Mouse (Mus musculus) lung, adult 2 months (tissue): Measurements from ENCODE around the gene Dok5. TPM values are rescaled to one million over a fixed set of nuclear protein-coding genes. Genes with fewer than 3 reads are reported as not detected.

Experiments used
- DNase-seq: peaks from one replicate; pipeline ENCODE4 v3.0.0; 2022
- H3K4me1 ChIP-seq: fragments of 200-500 bp; 2 replicates; pipeline ENCODE4 v1.6.1; 2011; ENCODE audit warnings: low read length; ENCODE audit not compliant: control insufficient read depth, insufficient read depth
- H3K4me3 ChIP-seq: fragments of 200-500 bp; replicated peaks from 2 replicates; pipeline ENCODE3; 2011; ENCODE audit warnings: low read depth, mild to moderate bottlenecking, control low read depth, low read length; ENCODE audit errors: extremely low read depth
- CTCF ChIP-seq: fragments of 200-500 bp; IDR thresholded peaks from 2 replicates; pipeline ENCODE4 v1.5.1; 2011; ENCODE audit warnings: mild to moderate bottlenecking, low read length, control low read depth; ENCODE audit not compliant: insufficient read depth
- POLR2A ChIP-seq: fragments of 200-500 bp; IDR thresholded peaks from 2 replicates; pipeline ENCODE4 v1.6.1; 2011; ENCODE audit warnings: low read depth, mild to moderate bottlenecking, control low read depth, low read length, borderline replicate concordance; ENCODE audit errors: extremely low read depth
- WGBS: fragments of 180-500 bp; shearing (Covaris S2); methylation state at CpG from one replicate; pipeline ENCODE4 v1.1.7; 2018; 5-methylcytosine and 5-hydroxymethylcytosine counted together
- polyA plus RNA-seq: library from polyadenylated mRNA; depleted of rRNA; stranded (reverse); fragments of >200 nt; gene quantifications from 2 replicates; pipeline ENCODE4 v1.2.3, GENCODE M21; 2012

Gene Dok5
- polyA plus RNA-seq, 1 experiment, result 0.50 TPM

GRCm38 (mm10) chr2:170720386-170720785 is 11.2 kb upstream of the Dok5 start:
- TF ChIP-seq POLR2A (no peak), CTCF (no peak)
- no peak for DNase-seq
- Histone ChIP-seq H3K4me3 (no peak overlapping the region), H3K4me1 (no peaks in the 10 kb centered on the region)
- 48% methylated on average over 4 of the region's 4 CpGs for WGBS

DNA sequence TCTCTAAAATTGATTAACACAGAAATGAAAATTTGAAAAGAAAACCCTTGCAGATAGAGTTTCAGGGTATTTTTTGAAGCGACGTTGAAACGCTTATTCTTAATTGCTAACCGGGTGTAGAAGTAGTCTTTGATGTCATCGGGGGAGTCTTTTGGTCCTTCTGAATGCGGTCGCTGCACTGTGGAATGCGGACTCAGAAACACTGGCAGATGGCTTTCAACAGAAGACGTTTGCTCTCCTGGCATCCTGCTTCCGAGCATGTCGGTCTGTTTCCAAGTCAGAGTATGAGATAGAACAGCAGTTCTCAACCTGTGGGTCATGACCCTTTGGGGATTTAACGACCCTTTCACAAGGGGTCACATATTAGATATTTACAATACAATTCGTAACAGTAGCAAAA is 7.5 kb upstream of the Dok5 start:
- no peak overlapping the region for H3K4me3 ChIP-seq
- no peak for TF ChIP-seq POLR2A
- no peak for TF ChIP-seq CTCF
- H3K4me1 ChIP-seq, result no peaks in the 10 kb centered on the region
- DNase-seq, result no peak
- 65% methylated on average over 13 of the region's 13 CpGs for WGBS

DNA sequence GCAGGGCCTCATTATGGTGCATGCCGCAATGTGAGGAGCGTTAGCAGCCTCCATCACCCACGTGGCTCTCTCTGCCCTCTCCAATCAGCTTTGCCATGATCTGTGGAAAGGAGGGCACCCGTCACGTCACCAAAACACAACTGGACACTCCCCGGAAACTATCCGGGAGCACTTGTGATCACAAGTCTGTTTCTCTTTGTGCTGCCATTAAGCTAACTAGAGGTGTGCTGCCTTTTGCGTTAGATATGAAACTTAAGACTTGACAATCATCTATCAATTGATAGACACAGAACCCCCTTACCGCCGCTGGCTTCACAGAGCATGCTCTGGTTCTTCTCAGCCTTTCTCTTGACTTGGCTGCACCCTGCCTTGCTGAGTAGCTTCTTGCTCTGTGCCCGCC is 6.9 kb upstream of the Dok5 start:
- 87% methylated on average over 11 of the region's 11 CpGs for WGBS
- no peak overlapping the region for H3K4me3 ChIP-seq
- no peaks in the 10 kb centered on the region for H3K4me1 ChIP-seq
- TF ChIP-seq POLR2A (no peak), CTCF (no peak)
- DNase-seq, result no peak

DNA sequence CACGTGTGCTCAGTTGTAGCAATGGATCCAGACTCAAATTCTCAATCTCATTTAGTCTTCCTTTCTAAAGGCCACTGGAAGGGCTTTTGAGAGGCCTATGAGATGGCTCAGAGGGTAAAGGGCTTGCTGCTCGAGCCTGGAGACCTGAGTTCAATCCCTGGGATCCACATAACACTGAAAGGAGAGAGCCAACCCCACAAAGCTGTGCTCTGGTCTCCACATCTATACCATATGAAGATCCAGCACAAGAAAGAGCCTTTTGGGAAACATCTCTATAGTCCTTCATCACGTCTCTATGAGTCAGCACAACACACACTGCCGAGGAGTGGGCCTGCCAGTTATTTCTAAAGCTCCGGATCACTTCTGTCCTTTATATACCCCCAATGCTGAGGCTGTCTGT is 5.8 kb upstream of the Dok5 start:
- TF ChIP-seq POLR2A, result no peak
- TF ChIP-seq CTCF, result no peak
- 71% methylated on average over 5 of the region's 5 CpGs for WGBS

GRCm38 (mm10) chr2:170726996-170727710 is 4.5 kb upstream of the Dok5 start:
- TF ChIP-seq POLR2A (no peak), CTCF (no peak)
- 44% methylated on average over 6 of the region's 6 CpGs for WGBS
- H3K4me1 ChIP-seq, result no peaks in the 10 kb centered on the region
- no peak overlapping the region for H3K4me3 ChIP-seq
- DNase-seq, result no peak

More for the DNA sequence above, 5.8 kb upstream of the Dok5 start:
- H3K4me3 ChIP-seq, result no peak overlapping the region
- DNase-seq, result no peak
- no peaks in the 10 kb centered on the region for H3K4me1 ChIP-seq

DNA sequence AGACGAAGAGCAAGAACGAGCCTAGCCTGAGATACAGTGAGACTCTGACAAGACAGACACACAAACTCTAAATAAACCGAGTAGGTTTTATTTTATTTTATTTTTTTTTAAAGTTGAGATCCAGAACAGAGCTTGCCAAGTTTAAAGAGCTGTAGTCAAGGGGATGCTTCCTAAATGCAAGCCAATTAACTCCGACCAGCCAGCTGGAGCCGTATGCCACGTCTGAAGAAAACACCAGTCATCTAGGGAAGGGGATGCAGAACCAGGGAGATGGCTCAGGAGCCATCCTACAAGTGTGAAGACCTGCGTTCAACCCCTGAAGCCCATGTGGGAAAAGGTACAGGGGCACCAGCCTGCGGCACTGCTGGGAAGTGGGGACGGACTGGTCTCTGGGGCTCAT is 2.7 kb upstream of the Dok5 start:
- WGBS, result 85% methylated on average over 9 of the region's 9 CpGs
- DNase-seq, result no peak
- Histone ChIP-seq H3K4me3 (no peak overlapping the region), H3K4me1 (no peaks in the 10 kb centered on the region)
- TF ChIP-seq CTCF, result no peak
- no peak for TF ChIP-seq POLR2A

GRCm38 (mm10) chr2:170729661-170730060 is 1.9 kb upstream of the Dok5 start:
- WGBS, result 43% methylated on average over 2 of the region's 2 CpGs
- no peak overlapping the region for H3K4me3 ChIP-seq
- H3K4me1 ChIP-seq, result no peaks in the 10 kb centered on the region
- TF ChIP-seq CTCF (no peak), POLR2A (no peak)
- DNase-seq, result no peak

- no peak for DNase-seq
- TF ChIP-seq CTCF, result no peak
- no peak for TF ChIP-seq POLR2A
- WGBS, result 72% methylated on average over 8 of the region's 8 CpGs
These were observed 1.5 kb upstream of the Dok5 start for GRCm38 (mm10) chr2:170730136-170730535.

DNA sequence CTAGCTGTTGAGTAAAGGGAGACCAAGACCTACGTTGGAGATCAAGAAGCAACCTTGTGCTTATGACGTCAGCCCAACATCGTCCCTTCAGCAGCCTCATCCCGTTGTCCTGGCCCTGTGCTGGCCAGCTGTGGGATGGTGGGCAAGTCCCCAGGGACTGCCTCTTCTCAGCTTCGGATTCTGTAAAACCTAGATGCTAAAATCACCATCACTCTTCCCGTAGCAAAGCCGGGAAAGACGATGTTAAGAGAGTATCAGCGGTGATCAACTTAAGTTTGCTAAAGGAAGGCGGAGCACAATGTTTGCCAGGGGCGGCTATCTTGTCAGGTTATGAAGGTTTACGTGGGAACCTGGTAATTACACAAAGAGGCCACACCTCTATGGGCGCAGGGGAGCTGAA is 826 bp upstream of the Dok5 start:
- TF ChIP-seq POLR2A, result no peak
- TF ChIP-seq CTCF, result no peak
- Histone ChIP-seq H3K4me1 (no peaks in the 10 kb centered on the region), H3K4me3 (no peak overlapping the region)
- 51% methylated on average over 13 of the region's 13 CpGs for WGBS
- no peak for DNase-seq

More at GRCm38 (mm10) chr2:170730136-170730535, 1.5 kb upstream of the Dok5 start:
- H3K4me1 ChIP-seq, result no peaks in the 10 kb centered on the region
- H3K4me3 ChIP-seq, result no peak overlapping the region

DNA sequence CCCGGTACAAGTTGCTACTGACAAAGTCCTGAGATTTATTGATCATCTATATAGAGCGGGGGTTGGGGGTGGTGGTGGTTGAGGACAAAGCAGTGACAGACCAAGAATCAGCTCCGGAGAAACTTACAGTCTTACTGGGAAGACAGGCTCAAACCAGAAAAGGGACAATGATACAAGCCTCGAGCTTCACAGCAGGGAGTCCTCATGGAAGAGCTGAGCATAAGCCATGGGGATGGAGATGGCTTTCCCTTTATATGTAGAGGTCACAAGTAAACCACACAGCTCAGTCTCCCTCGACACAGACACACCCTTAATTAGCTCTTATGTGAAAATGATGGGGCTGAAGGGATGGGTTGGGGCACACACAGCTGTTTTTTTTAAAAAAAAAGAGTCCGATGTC is 402 bp upstream of the Dok5 start:
- 22% methylated on average over 6 of the region's 6 CpGs for WGBS
- no peak for TF ChIP-seq POLR2A
- TF ChIP-seq CTCF, result no peak
- Histone ChIP-seq H3K4me1 (no peaks in the 10 kb centered on the region), H3K4me3 (no peak overlapping the region)
- no peak for DNase-seq

GRCm38 (mm10) chr2:170733671-170734070 is 2.1 kb downstream of the Dok5 start:
- no peaks in the 10 kb centered on the region for H3K4me1 ChIP-seq
- 96% methylated on average over 1 of the region's 1 CpGs for WGBS
- TF ChIP-seq CTCF, result no peak
- TF ChIP-seq POLR2A, result no peak

More at GRCm38 (mm10) chr2:170733671-170734070, 2.1 kb downstream of the Dok5 start:
- no peak for DNase-seq
- H3K4me3 ChIP-seq, result no peak overlapping the region
